Mouse (Mus musculus): ENCODE data around the gene Magix. TPM values are rescaled to one million over a fixed set of nuclear protein-coding genes. Genes with fewer than 3 reads are reported as not detected.

The Magix gene
- total RNA-seq, 2 experiments from 2014 or later: 21.0 to 31.0 TPM

GRCm38 (mm10) chrX:7670921-7671623 lies 10.0 kb downstream of the Magix start, which contains the start of gene Plp2:
Gene Plp2 (minus strand): TSS chrX:7671390.
- peak within 1 kb of the TSS; percentile 78 for H3K4me3 ChIP-seq
- intact Hi-C loops (cut with DNase I): no loop called here
- H3K27ac ChIP-seq: peak within 1 kb of the TSS; percentile 88
- TF ChIP-seq CTCF (IDR thresholded peaks at IDR 0.05): no peak
- peak; percentile 70 for DNase-seq

- intact Hi-C loops (cut with DNase I): no loop called here
- DNase-seq: peak; percentile 85
- peak overlapping the region; percentile 88 for H3K27ac ChIP-seq
- H3K4me3 ChIP-seq: peak overlapping the region; percentile 78
- no peak for TF ChIP-seq CTCF (IDR thresholded peaks at IDR 0.05)
Observed at GRCm38 (mm10) chrX:7670390-7670881, 10.6 kb downstream of the Magix start.

DNA sequence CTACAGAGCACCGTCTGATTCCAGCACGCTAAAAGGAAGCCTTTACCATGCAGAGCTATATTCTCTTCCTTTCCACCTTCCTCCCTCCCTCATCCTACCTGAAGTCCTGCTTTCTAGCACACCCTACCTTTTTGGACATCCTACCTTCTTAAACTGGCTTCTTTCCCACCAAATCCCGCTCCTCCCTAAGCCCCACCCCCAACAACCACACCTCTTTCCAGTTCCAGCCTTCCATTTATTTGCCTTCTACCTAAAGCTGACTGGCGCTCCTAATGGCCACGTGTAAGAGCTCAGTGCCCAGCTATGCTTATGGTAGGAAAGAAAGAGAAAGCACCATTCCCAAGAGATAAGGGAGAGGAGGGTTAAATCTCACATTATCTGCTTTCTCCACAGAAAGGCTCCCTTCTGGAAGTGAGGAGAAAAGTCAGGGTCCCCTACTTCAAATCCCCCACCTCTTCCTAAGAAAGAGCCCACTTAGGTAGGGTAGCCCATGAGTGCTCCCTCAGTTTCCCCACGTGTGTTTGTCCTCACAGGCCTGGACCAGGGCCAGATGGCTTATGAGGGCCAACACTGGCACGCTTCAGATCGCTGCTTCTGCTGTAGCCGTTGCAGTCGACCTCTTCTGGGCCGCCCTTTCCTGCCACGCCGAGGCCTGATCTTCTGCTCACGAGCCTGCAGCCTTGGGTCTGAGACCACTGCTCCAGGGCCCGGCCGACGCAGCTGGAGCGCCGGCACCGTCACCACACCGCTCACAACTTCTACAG lies 15.1 kb downstream of the Magix start:
- H3K27ac ChIP-seq: peak overlapping the region; percentile 28; the same call in 1 of the 2 replicates
- TF ChIP-seq CTCF (IDR thresholded peaks at IDR 0.05): no peak
- no peak overlapping the region for H3K4me3 ChIP-seq
- intact Hi-C loops (cut with DNase I): no loop called here
- DNase-seq: no peak

GRCm38 (mm10) chrX:7664791-7665190 lies 16.3 kb downstream of the Magix start:
- no peak overlapping the region for H3K4me3 ChIP-seq
- peak overlapping the region; percentile 93 for H3K27ac ChIP-seq
- DNase-seq: peak; percentile 61
- intact Hi-C loops (cut with DNase I): no loop called here
- no peak for TF ChIP-seq CTCF (IDR thresholded peaks at IDR 0.05)

- Histone ChIP-seq H3K4me3 (peak overlapping the region; percentile 36), H3K27ac (peak overlapping the region; percentile 93)
- TF ChIP-seq CTCF (IDR thresholded peaks at IDR 0.05): no peak
- no peak for DNase-seq
- intact Hi-C loops (cut with DNase I): no loop called here
Observed at GRCm38 (mm10) chrX:7662936-7663335, 18.1 kb downstream of the Magix start.

DNA sequence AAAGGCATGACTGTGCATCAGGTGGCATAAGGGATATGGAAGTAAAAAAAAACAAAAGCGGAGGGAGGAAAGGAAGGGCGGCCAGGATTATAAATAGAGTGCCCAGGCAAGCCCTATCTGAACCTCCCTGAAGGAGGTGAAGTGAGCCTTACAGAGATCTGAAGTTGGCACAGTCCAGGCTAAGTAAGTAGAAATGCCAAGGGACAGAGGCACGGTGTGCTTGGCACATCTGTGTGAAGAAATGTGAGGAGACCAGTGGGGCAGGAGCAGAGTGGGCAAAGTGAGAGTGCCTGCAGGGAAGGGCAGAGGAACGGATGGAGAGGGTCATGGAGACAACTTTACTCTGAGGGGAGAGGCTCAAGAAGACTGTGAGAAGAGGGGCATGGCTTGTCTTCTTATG lies 20.0 kb downstream of the Magix start:
- intact Hi-C loops (cut with DNase I): no loop called here
- Histone ChIP-seq H3K27ac (peak overlapping the region; percentile 93), H3K4me3 (peak overlapping the region; percentile 35)
- no peak for TF ChIP-seq CTCF (IDR thresholded peaks at IDR 0.05)
- DNase-seq: peak; percentile 54

- H3K4me3 ChIP-seq: peak overlapping the region; percentile 78
- intact Hi-C loops (cut with DNase I): no loop called here
- TF ChIP-seq CTCF (IDR thresholded peaks at IDR 0.05): no peak
- H3K27ac ChIP-seq: peak overlapping the region; percentile 93
- DNase-seq: peak; percentile 79
Observed at GRCm38 (mm10) chrX:7658785-7659589, 22.1 kb downstream of the Magix start.

DNA sequence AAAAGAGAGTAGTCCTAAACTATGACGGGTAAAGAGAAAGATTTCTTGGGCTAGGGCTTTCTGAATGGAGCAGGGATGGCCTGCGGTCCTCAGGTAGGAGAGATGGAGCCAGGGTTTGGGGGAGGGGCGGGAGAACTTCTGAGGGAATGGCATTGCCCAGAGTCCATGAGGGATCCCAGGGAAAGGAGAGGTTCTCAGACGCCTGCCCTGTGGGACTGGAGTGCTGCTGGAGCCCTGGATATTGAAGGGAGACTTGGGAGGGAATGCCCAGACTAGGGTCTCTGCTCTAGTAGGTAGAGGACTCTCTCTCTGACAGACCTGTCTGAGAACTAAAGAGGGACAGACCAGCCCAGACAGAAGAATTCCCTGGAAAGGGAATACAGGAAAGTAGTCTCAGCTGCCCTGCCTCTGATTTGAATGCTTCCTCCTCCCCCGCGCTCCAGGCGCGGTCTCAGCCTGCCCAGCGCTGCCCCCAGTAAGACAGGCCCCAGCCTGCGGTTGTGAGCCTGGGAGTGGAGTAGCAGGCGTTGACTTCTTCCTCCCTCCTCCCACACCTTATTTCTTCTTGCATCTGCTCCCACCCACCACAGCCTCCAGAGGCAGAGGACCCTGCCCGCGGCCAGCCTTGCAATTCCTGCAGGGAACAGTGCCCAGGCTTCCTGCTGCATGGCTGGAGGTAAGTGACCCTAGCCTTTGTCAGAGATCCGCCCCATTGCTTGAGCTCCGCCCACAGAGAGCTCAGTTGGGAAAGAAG lies 22.8 kb downstream of the Magix start:
- Histone ChIP-seq H3K27ac (peak overlapping the region; percentile 93), H3K4me3 (peak overlapping the region; percentile 78)
- intact Hi-C loops (cut with DNase I): no loop called here
- TF ChIP-seq CTCF (IDR thresholded peaks at IDR 0.05): no peak
- peak; percentile 84 for DNase-seq

DNA sequence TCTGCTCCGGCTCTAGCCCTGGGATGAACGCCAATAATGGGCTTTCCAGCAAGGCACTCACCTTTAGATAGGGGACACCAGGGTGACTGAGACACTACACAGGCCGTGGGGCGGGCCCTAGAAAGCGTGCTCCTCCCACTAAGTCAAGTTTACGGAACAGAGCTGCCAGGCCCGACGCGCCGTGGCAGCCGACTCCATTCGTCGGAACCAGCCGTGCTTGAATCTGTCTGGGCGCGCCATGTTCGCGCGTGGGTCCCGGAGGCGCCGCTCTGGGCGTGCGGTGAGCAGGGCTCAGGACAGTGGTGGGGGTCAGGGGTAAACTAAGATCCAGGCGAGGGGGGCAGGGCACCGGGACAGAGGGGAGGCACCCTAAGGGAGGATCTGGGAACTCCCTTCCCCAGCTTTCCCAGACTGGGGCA lies 23.8 kb downstream of the Magix start, which contains the start of gene Prickle3:
TSS of gene Prickle3 (plus strand) at position 40 of the 419 bp plus-strand sequence.
- intact Hi-C loops (cut with DNase I): no loop called here
- Histone ChIP-seq H3K4me3 (peak within 1 kb of the TSS; percentile 78), H3K27ac (peak within 1 kb of the TSS; percentile 93)
- DNase-seq: peak; percentile 83
- TF ChIP-seq CTCF (IDR thresholded peaks at IDR 0.05): no peak

- peak overlapping the region; percentile 96 for H3K27ac ChIP-seq
- TF ChIP-seq CTCF (IDR thresholded peaks at IDR 0.05): peak; percentile 34; the same call in 1 of the 2 replicates
- H3K4me3 ChIP-seq: peak overlapping the region; percentile 79
- intact Hi-C loops (cut with DNase I): loop anchor here (5.0 to 10.0 kb wide), 3 partner anchors 44 to 324 kb away; no protein-coding TSS in a partner anchor
- DNase-seq: peak; percentile 92
Observed at GRCm38 (mm10) chrX:7648671-7649304, 32.3 kb downstream of the Magix start.

DNA sequence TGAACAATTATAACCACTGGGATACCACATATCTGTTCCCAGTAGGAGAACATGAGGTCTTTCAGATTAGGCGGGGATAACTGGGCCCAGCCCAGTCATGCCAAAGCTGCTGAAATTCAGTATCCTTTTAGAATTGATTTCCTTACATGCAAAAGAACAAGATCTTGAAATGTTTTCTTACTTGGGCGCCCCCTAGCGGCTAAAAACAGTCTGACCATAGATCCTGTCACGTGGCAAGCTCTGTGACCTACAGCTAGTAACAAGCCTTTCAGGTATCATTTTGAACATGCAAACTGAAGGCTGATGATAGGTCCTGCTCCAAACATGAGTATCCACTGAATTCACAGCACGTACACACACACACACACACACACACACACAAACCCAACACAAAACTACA lies 35.7 kb downstream of the Magix start:
- intact Hi-C loops (cut with DNase I): loop anchor here (5.0 to 10.0 kb wide), 3 partner anchors 47 to 321 kb away; no protein-coding TSS in a partner anchor
- Histone ChIP-seq H3K27ac (no peak overlapping the region), H3K4me3 (no peak overlapping the region)
- peak; percentile 76 for DNase-seq
- peak; percentile 70 for TF ChIP-seq CTCF (IDR thresholded peaks at IDR 0.05)
